Mouse (Mus musculus): ENCODE results near the gene Sash1. TPM values are rescaled to one million over a fixed set of nuclear protein-coding genes. Genes with fewer than 3 reads are reported as not detected.

The Sash1 gene
- polyA plus RNA-seq (2015; fragmentation: Nextera tagmentation; extraction: Ambion mirVana): 8.4 and 9.4 TPM in 2 replicates

DNA sequence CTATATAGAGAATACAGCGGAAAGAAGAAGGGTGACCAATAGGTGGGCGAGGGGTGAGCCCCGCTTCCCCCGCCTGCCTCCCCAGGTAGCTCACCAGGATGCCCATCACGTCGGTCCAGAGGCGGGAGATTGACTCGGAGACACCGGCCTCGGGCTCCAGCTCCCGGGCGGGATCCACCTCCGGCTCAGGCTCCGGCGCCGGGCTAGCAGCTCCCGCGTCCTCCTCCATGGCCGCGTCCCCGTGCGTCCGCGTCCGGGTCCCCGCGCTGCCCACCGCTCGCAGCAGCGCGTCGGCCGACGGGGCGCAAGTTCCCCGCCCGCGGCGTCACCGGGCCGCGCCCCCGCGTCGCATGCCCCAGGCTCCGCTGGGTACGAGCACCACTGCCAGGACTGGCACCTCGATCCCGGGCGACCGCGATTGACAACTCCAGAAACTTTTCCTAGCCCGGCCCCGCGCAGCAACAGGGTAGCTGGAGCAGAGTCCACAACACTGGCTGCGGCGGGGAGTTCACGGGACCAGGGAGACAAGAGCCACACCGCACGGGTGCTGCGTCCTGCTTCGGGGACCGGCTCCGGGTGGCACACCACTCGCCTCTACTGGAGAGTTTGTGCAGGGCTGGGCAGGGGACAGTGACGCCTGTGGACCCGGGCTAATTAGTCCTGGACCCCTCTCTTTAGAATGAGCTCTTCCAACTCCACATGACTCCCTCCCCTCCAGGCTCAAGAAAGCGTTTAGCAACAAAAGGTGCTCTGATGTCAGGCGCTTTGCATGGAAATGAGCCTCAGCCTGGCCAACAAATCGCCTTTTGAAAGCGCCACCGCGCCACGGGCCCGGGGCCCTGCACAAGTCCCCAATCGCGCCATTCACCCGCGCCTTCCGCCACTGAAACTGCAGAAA is at the start of gene Sash1:
Gene Sash1 (minus strand): TSS at position 441 of the 898 bp plus-strand sequence.

